Mouse (Mus musculus): ENCODE results near the gene Gpbp1.
A peak's percentile ranks its signal among the peaks of the same experiment; 100 is the strongest.

Gene Gpbp1

GRCm38 (mm10) chr13:111461424-111461823 lies 28.5 kb downstream of the Gpbp1 start:
- peak in 1 of 2 experiments; percentile 48 for DNase-seq

GRCm38 (mm10) chr13:111456790-111457189 lies 33.1 kb downstream of the Gpbp1 start:
- no peak for DNase-seq

- DNase-seq: no peak
Measured at GRCm38 (mm10) chr13:111444325-111444724, 45.6 kb downstream of the Gpbp1 start.

GRCm38 (mm10) chr13:111431174-111431573 lies 58.7 kb downstream of the Gpbp1 start:
- DNase-seq: no peak

GRCm38 (mm10) chr13:111421330-111421729 lies 68.6 kb downstream of the Gpbp1 start:
- DNase-seq: no peak

- DNase-seq: no peak
Measured at GRCm38 (mm10) chr13:111418087-111418486, 71.8 kb downstream of the Gpbp1 start.

- DNase-seq: peak; percentile 83 to 90
Measured at GRCm38 (mm10) chr13:111413156-111413555, 76.8 kb downstream of the Gpbp1 start.

GRCm38 (mm10) chr13:111410831-111411230 lies 79.1 kb downstream of the Gpbp1 start:
- DNase-seq: peak; percentile 62 to 72

GRCm38 (mm10) chr13:111406859-111407389 lies 83.0 kb downstream of the Gpbp1 start:
- DNase-seq: peak; percentile 20 to 43

GRCm38 (mm10) chr13:111405956-111406355 lies 84.0 kb downstream of the Gpbp1 start:
- DNase-seq: no peak

GRCm38 (mm10) chr13:111397600-111398151 lies 92.2 kb downstream of the Gpbp1 start:
- no peak for DNase-seq

- DNase-seq: no peak
Measured at GRCm38 (mm10) chr13:111397061-111397460, 92.8 kb downstream of the Gpbp1 start.

GRCm38 (mm10) chr13:111395528-111395927 lies 94.4 kb downstream of the Gpbp1 start:
- DNase-seq: no peak

GRCm38 (mm10) chr13:111394904-111395303 lies 95.0 kb downstream of the Gpbp1 start:
- DNase-seq: no peak

GRCm38 (mm10) chr13:111394341-111394740 lies 95.6 kb downstream of the Gpbp1 start:
- DNase-seq: peak; percentile 58 to 59

- DNase-seq: no peak
Measured at GRCm38 (mm10) chr13:111393426-111393825, 96.5 kb downstream of the Gpbp1 start.

- DNase-seq: no peak
Measured at GRCm38 (mm10) chr13:111391426-111391825, 98.5 kb downstream of the Gpbp1 start.

GRCm38 (mm10) chr13:111391011-111391410 lies 98.9 kb downstream of the Gpbp1 start:
- no peak for DNase-seq

GRCm38 (mm10) chr13:111384011-111384985 lies 105.6 kb downstream of the Gpbp1 start:
- DNase-seq: peak; percentile 20 to 58
